Comparison of ENCODE assay signal across 32 mouse cellular contexts in genomic region chrX:74006401-74006800, GRCm38 (mm10). TPM values are rescaled to one million over a fixed set of nuclear protein-coding genes. Genes with fewer than 3 reads are reported as not detected.
A peak's percentile ranks its signal among the peaks of the same experiment; 100 is the strongest.
DNase-seq lines count a peak whose midpoint lies in the region; ATAC-seq and TF ChIP-seq lines count a peak whose summit lies in the region.
"Had no signal": no experiment of that assay in that cellular context is flagged by ENCODE, and none has a peak within 500 bp of the region (broad histone marks: within the 10 kb centered on the region; RNA-seq: fewer than 3 reads in every experiment).

No protein-coding gene starts in this region.

- H3K27ac ChIP-seq in liver, adult 2 months (replicated peaks; ENCODE audit: insufficient read depth, low read depth, low read length) = no peak overlapping the region
- H3K27ac ChIP-seq in liver, embryonic 12.5 days = no peak overlapping the region
- H3K27ac ChIP-seq in midbrain, postnatal 0 days (ENCODE audit: low read depth, low read length) = no peak overlapping the region
- H3K27ac ChIP-seq in forebrain, embryonic 11.5 days (ENCODE audit: low read depth, low read length) = no peak overlapping the region
- H3K27ac ChIP-seq: forebrain, embryonic 15.5 days; gastrocnemius, adult 2 months; heart, adult 2 months; limb, embryonic 10.5 days; limb, embryonic 15.5 days; liver, embryonic 15.5 days; midbrain, embryonic 12.5 days; neural tube, embryonic 12.5 days had no signal

- WGBS in liver, adult 2 months = 61% methylated on average over 21 of the region's 21 CpGs
- WGBS in liver, embryonic 12.5 days (ENCODE audit: insufficient replicate concordance) = 77% methylated on average over 21 of the region's 21 CpGs
- WGBS in midbrain, postnatal 0 days = 68% methylated on average over 21 of the region's 21 CpGs
- 86% methylated on average over 21 of the region's 21 CpGs for WGBS in forebrain, embryonic 11.5 days

- H3K36me3 ChIP-seq in liver, adult 2 months (ENCODE audit: control insufficient read depth, insufficient read depth, low read length) = no peaks in the 10 kb centered on the region
- H3K36me3 ChIP-seq in liver, embryonic 12.5 days = no peaks in the 10 kb centered on the region
- H3K36me3 ChIP-seq in midbrain, postnatal 0 days (ENCODE audit: insufficient read depth, low read length) = no peaks in the 10 kb centered on the region
- H3K36me3 ChIP-seq in forebrain, embryonic 11.5 days (ENCODE audit: control insufficient read depth, insufficient read depth, low read length) = no peaks in the 10 kb centered on the region
- H3K36me3 ChIP-seq: forebrain, embryonic 15.5 days; heart, embryonic 12.5 days; limb, embryonic 10.5 days; limb, embryonic 15.5 days; liver, embryonic 15.5 days; midbrain, embryonic 12.5 days; neural tube, embryonic 12.5 days had no signal

- ATAC-seq in liver, embryonic 12.5 days = no peak
- peak; percentile 54; the same call in 1 of the 2 replicates for ATAC-seq in midbrain, postnatal 0 days (ENCODE audit: low FRiP score)
- no peak for ATAC-seq in forebrain, embryonic 11.5 days (replicated peaks; ENCODE audit: low FRiP score)
- ATAC-seq: forebrain, embryonic 15.5 days; intestine, embryonic 16.5 days had no signal

- H3K9ac ChIP-seq in liver, adult 2 months (ENCODE audit: low read depth, low read length) = no peak overlapping the region
- no peak overlapping the region for H3K9ac ChIP-seq in liver, embryonic 12.5 days
- H3K9ac ChIP-seq in midbrain, postnatal 0 days (replicated peaks; ENCODE audit: low read length, poor library complexity, severe bottlenecking) = no peak overlapping the region
- H3K9ac ChIP-seq in forebrain, embryonic 11.5 days (ENCODE audit: low read length) = no peak overlapping the region
- H3K9ac ChIP-seq: forebrain, embryonic 15.5 days; heart, embryonic 12.5 days; limb, embryonic 15.5 days; liver, embryonic 15.5 days; lung, embryonic 14.5 days; midbrain, embryonic 12.5 days; neural tube, embryonic 12.5 days had no signal

- H3K4me1 ChIP-seq in liver, adult 2 months (ENCODE audit: control insufficient read depth, insufficient read depth, low read length) = no peaks in the 10 kb centered on the region
- no peaks in the 10 kb centered on the region for H3K4me1 ChIP-seq in liver, embryonic 12.5 days
- no peaks in the 10 kb centered on the region for H3K4me1 ChIP-seq in midbrain, postnatal 0 days (ENCODE audit: insufficient read depth, low read length)
- no peaks in the 10 kb centered on the region for H3K4me1 ChIP-seq in forebrain, embryonic 11.5 days (replicated peaks; ENCODE audit: control insufficient read depth, insufficient read depth, low read length)
- H3K4me1 ChIP-seq: forebrain, embryonic 15.5 days; heart, embryonic 12.5 days; limb, embryonic 10.5 days; limb, embryonic 15.5 days; liver, embryonic 15.5 days; midbrain, embryonic 12.5 days; neural tube, embryonic 12.5 days had no signal

- peak overlapping the region; percentile 36 for H3K4me3 ChIP-seq in liver, adult 2 months (ENCODE audit: insufficient read depth, low read depth, low read length)
- no peak overlapping the region for H3K4me3 ChIP-seq in liver, embryonic 12.5 days
- H3K4me3 ChIP-seq in midbrain, postnatal 0 days (ENCODE audit: low read depth, low read length) = no peak overlapping the region
- H3K4me3 ChIP-seq in forebrain, embryonic 11.5 days (ENCODE audit: low read depth, low read length) = no peak overlapping the region
- H3K4me3 ChIP-seq: forebrain, embryonic 15.5 days; gastrocnemius, adult 2 months; heart, adult 2 months; heart, embryonic 12.5 days; limb, embryonic 10.5 days; limb, embryonic 15.5 days; liver, embryonic 15.5 days; midbrain, embryonic 12.5 days; myocyte; neural tube, embryonic 12.5 days had no signal

- TF ChIP-seq CTCF in liver, adult 2 months (IDR thresholded peaks at IDR 0.05; ENCODE audit: low read depth, low read length) = no peak
- no peak for TF ChIP-seq CTCF in midbrain, postnatal 0 days (IDR thresholded peaks at IDR 0.05)

- H3K27me3 ChIP-seq in liver, adult 2 months (ENCODE audit: control insufficient read depth, insufficient read depth, low read length) = no peaks in the 10 kb centered on the region
- no peaks in the 10 kb centered on the region for H3K27me3 ChIP-seq in liver, embryonic 12.5 days (replicated peaks)
- no peaks in the 10 kb centered on the region for H3K27me3 ChIP-seq in midbrain, postnatal 0 days (ENCODE audit: insufficient read depth, low read length)
- H3K27me3 ChIP-seq in forebrain, embryonic 11.5 days (ENCODE audit: control insufficient read depth, insufficient read depth, low read length) = no peaks in the 10 kb centered on the region
- H3K27me3 ChIP-seq: CH12.LX; forebrain, embryonic 15.5 days; heart, embryonic 12.5 days; limb, embryonic 15.5 days; liver, embryonic 15.5 days; midbrain, embryonic 12.5 days; neural tube, embryonic 12.5 days had no signal

- no peak overlapping the region for H3K4me2 ChIP-seq in liver, embryonic 12.5 days
- no peak overlapping the region for H3K4me2 ChIP-seq in midbrain, postnatal 0 days (ENCODE audit: low read depth, low read length, poor library complexity, severe bottlenecking)
- H3K4me2 ChIP-seq in forebrain, embryonic 11.5 days (ENCODE audit: low read depth, low read length, severe bottlenecking) = no peak overlapping the region
- H3K4me2 ChIP-seq: forebrain, embryonic 15.5 days; heart, embryonic 12.5 days; limb, embryonic 15.5 days; liver, embryonic 15.5 days; lung, embryonic 14.5 days; midbrain, embryonic 12.5 days; neural tube, embryonic 12.5 days had no signal

- H3K9me3 ChIP-seq in liver, embryonic 12.5 days (replicated peaks) = no peaks in the 10 kb centered on the region
- no peaks in the 10 kb centered on the region for H3K9me3 ChIP-seq in midbrain, postnatal 0 days (ENCODE audit: low read length)
- H3K9me3 ChIP-seq in forebrain, embryonic 11.5 days (ENCODE audit: control insufficient read depth, low read length) = no peaks in the 10 kb centered on the region
- H3K9me3 ChIP-seq: forebrain, embryonic 15.5 days; heart, embryonic 12.5 days; limb, embryonic 10.5 days; limb, embryonic 15.5 days; liver, embryonic 15.5 days; midbrain, embryonic 12.5 days; neural tube, embryonic 12.5 days had no signal

- no peaks in the 10 kb centered on the region for H3K79me2 ChIP-seq in liver, adult 2 months (ENCODE audit: control insufficient read depth, insufficient read depth, low read length)

- intact Hi-C loops in heart, postnatal 25 days (cut with DNase I) = no loop called here

- no peak for TF ChIP-seq POLR2A in liver, adult 2 months (IDR thresholded peaks at IDR 0.05; ENCODE audit: extremely low read depth, insufficient read depth, low read length)

- peak; percentile 55 for DNase-seq in heart, adult 11 months
- DNase-seq in heart, postnatal 25 days (ENCODE audit: low spot score) = no peak
- DNase-seq in liver, adult 2 months (ENCODE audit: extremely low read depth, low read depth, low spot score) = no peak
- peak; percentile 34 for DNase-seq in MN1 (ENCODE audit: low spot score)
- DNase-seq in midbrain, postnatal 0 days (ENCODE audit: low spot score) = peak; percentile 10
- DNase-seq in forebrain, embryonic 11.5 days (ENCODE audit: low spot score) = no peak
- DNase-seq in layer of hippocampus, adult 11-12 months (ENCODE audit: low spot score) = no peak
- DNase-seq: adrenal gland, postnatal 10 days; cerebellum, adult 11 months; cerebellum, adult 9-10 months; cerebellum, postnatal 36 days; gastrocnemius, adult 2 months; gastrocnemius, postnatal 36 days; heart, adult 2 months; kidney, adult 9 months; kidney, postnatal 10 days; layer of hippocampus, adult 9-11 months; lung, embryonic 14.5 days; lung, postnatal 14 days; right cerebral cortex, postnatal 14 days; thymus, postnatal 4 days had no signal

RNA-seq across cellular contexts. Expression of gene Irak1, which starts 17.3 kb away (rescaled TPM):
- total RNA-seq in heart, postnatal 25 days (2021) = 10 to 100 TPM; 58.1 to 60.1 TPM
- total RNA-seq in liver, adult 2 months (2014; rRNA removed) = 17.0 and 26.4 TPM in 2 replicates
- polyA plus RNA-seq in liver, adult 2 months (2012; rRNA removed) = 84.7 and 86.7 TPM in 2 replicates
- 44.6 and 45.8 TPM in 2 replicates for polyA plus RNA-seq in liver, embryonic 12.5 days (2016; fragmentation: Nextera tagmentation; extraction: Ambion mirVana)
- 57.2 and 59.1 TPM in 2 replicates for total RNA-seq in midbrain, postnatal 0 days (2014; rRNA removed)
- polyA plus RNA-seq in midbrain, postnatal 0 days (2015; fragmentation: Nextera tagmentation; extraction: Ambion mirVana) = 33.5 and 35.6 TPM in 2 replicates
- polyA plus RNA-seq in forebrain, embryonic 11.5 days (2014; fragmentation: Nextera tagmentation; extraction: Ambion mirVana) = 49.1 and 56.7 TPM in 2 replicates

RNA-seq across cellular contexts. Expression of gene Hcfc1, which starts 40.2 kb away (rescaled TPM):
- total RNA-seq in heart, postnatal 25 days (2021) = 10 to 100 TPM; 39.3 to 41.8 TPM
- total RNA-seq in liver, adult 2 months (2014; rRNA removed) = 8.9 and 13.6 TPM in 2 replicates
- polyA plus RNA-seq in liver, adult 2 months (2012; rRNA removed) = 16.5 and 21.6 TPM in 2 replicates
- polyA plus RNA-seq in liver, embryonic 12.5 days (2016; fragmentation: Nextera tagmentation; extraction: Ambion mirVana) = 51.8 and 59.7 TPM in 2 replicates
- 101 and 111 TPM in 2 replicates for total RNA-seq in midbrain, postnatal 0 days (2014; rRNA removed)
- polyA plus RNA-seq in midbrain, postnatal 0 days (2015; fragmentation: Nextera tagmentation; extraction: Ambion mirVana) = 30.3 and 33.2 TPM in 2 replicates
- 90.6 and 92.2 TPM in 2 replicates for polyA plus RNA-seq in forebrain, embryonic 11.5 days (2014; fragmentation: Nextera tagmentation; extraction: Ambion mirVana)

Comparison
In these comparisons a context has a peak if more than half of its experiments do, and no peak if none do; other contexts are left out.
1. DNase-seq: peak in heart, adult 11 months (single experiment), MN1 (single experiment) and midbrain, postnatal 0 days (single experiment); none in heart, postnatal 25 days (single experiment), liver, adult 2 months (single experiment), forebrain, embryonic 11.5 days (single experiment) and layer of hippocampus, adult 11-12 months (single experiment).